Mouse (Mus musculus) forebrain, postnatal 0 days (tissue): Measurements from ENCODE around the gene Smim1. TPM values are rescaled to one million over a fixed set of nuclear protein-coding genes. Genes with fewer than 3 reads are reported as not detected.

Source experiments
- ATAC-seq: fragments of 200-750 bp; cut with Nextera tagmentation; 2 replicates; pipeline ENCODE4 v1.8.0; 2017; ENCODE audit warnings: mild to moderate bottlenecking, moderate library complexity
- DNase-seq: peaks from one replicate; pipeline ENCODE4 v3.0.0-alpha.2; 2015
- H3K27ac ChIP-seq: fragments of 300-500 bp; sonication (generic); 2 replicates; pipeline ENCODE4 v1.5.1; 2014; ENCODE audit warnings: low read depth, mild to moderate bottlenecking, antibody characterized with exemption, low read length, moderate library complexity, mixed read lengths
- H3K27me3 ChIP-seq: fragments of 300-500 bp; sonication (generic); 2 replicates; pipeline ENCODE4 v1.6.1; 2014; ENCODE audit warnings: mild to moderate bottlenecking, low read length, mixed read lengths; ENCODE audit not compliant: insufficient read depth
- H3K36me3 ChIP-seq: fragments of 300-500 bp; sonication (generic); 2 replicates; pipeline ENCODE4 v1.6.1; 2014; ENCODE audit warnings: mild to moderate bottlenecking, moderate library complexity; ENCODE audit not compliant: insufficient read depth
- H3K4me1 ChIP-seq: fragments of 300-500 bp; sonication (generic); 2 replicates; pipeline ENCODE4 v1.6.1; 2014; ENCODE audit warnings: antibody characterized with exemption; ENCODE audit not compliant: insufficient read depth
- H3K4me2 ChIP-seq: fragments of 300-500 bp; sonication (generic); 2 replicates; pipeline ENCODE4 v1.6.1; 2014; ENCODE audit warnings: low read depth, mild to moderate bottlenecking, moderate library complexity
- H3K4me3 ChIP-seq: fragments of 300-500 bp; sonication (generic); 2 replicates; pipeline ENCODE4 v1.5.1; 2014; ENCODE audit warnings: low read depth, low read length, mixed read lengths
- H3K9ac ChIP-seq: fragments of 300-500 bp; sonication (generic); 2 replicates; pipeline ENCODE4 v1.6.1; 2014; ENCODE audit warnings: mild to moderate bottlenecking
- H3K9me3 ChIP-seq: fragments of 300-500 bp; sonication (generic); 2 replicates; pipeline ENCODE4 v1.6.1; 2016; ENCODE audit warnings: low read length
- CTCF ChIP-seq: sonication (generic); IDR thresholded peaks from 2 replicates; pipeline ENCODE4 v1.5.1; 2016; ENCODE audit warnings: antibody characterized with exemption, control low read depth, low read depth
- WGBS: fragments of 180-500 bp; shearing (Covaris S2); extraction: QIAGEN DNeasy Blood & Tissue Kit; methylation state at CpG from one replicate; pipeline ENCODE4 v1.1.7; 2014; 5-methylcytosine and 5-hydroxymethylcytosine counted together
- polyA plus RNA-seq: library from polyadenylated mRNA; unstranded; fragments of >200 nt; fragmentation: Nextera tagmentation; extraction: Ambion mirVana; gene quantifications from 2 replicates; pipeline ENCODE4 v1.2.1, GENCODE M21; 2015
- total RNA-seq: library from RNA; depleted of rRNA; stranded (reverse); fragments of >200 nt; gene quantifications from 2 replicates; pipeline ENCODE4 v1.2.3, GENCODE M21; 2014; rRNA removed

Smim1 gene
- total and polyA plus RNA-seq, 2 experiments from 2014 or later = 7.2 to 10.2 TPM

- ATAC-seq (peak; percentile 59), DNase-seq (no peak)
- Histone ChIP-seq H3K9ac (peak overlapping the region; percentile 89), H3K27me3 (no peaks in the 10 kb centered on the region), H3K9me3 (no peaks in the 10 kb centered on the region), H3K4me2 (peak overlapping the region; percentile 91), H3K4me1 (peaks cover 14% of the 10 kb centered on the region; the same call in 1 of the 2 replicates), H3K36me3 (peaks cover 27% of the 10 kb centered on the region), H3K27ac (peak overlapping the region; percentile 85), H3K4me3 (peak overlapping the region; percentile 96)
- 5% methylated on average over 33 of the region's 33 CpGs for WGBS
- TF ChIP-seq CTCF = peak; percentile 10; the same call in 1 of the 2 replicates
Measured at GRCm38 (mm10) chr4:153975292-153975662, 50.8 kb downstream of the Smim1 start.

GRCm38 (mm10) chr4:153974431-153975291 is 51.4 kb downstream of the Smim1 start, which contains the start of the genes Dffb and Cep104:
Gene Dffb (minus strand): TSS chr4:153975126.
Gene Cep104 (plus strand): TSS chr4:153975194.
- peak within 1 kb of the TSS; percentile 85 for H3K27ac ChIP-seq
- no peak; the same call in 1 of the 2 replicates for TF ChIP-seq CTCF
- H3K9me3 ChIP-seq = no peaks in the 10 kb centered on the region
- peak within 1 kb of the TSS; percentile 96 for H3K4me3 ChIP-seq
- peaks cover 14% of the 10 kb centered on the region; the same call in 1 of the 2 replicates for H3K4me1 ChIP-seq
- H3K9ac ChIP-seq = peak within 1 kb of the TSS; percentile 89
- no peaks in the 10 kb centered on the region for H3K27me3 ChIP-seq
- H3K4me2 ChIP-seq = peak within 1 kb of the TSS; percentile 91
- peaks cover 27% of the 10 kb centered on the region for H3K36me3 ChIP-seq
- ATAC-seq (peak; percentile 98), DNase-seq (peak; percentile 97)
- WGBS = 2% methylated on average over 68 of the region's 68 CpGs

Other genes starting within 250 kb of the Smim1 start
- 38.6 and 46.4 TPM in 2 replicates for gene A430005L14Rik, start 69.0 kb downstream of the Smim1 start, total RNA-seq
- gene A430005L14Rik, start 69.0 kb downstream of the Smim1 start, polyA plus RNA-seq = 47.6 and 50.9 TPM in 2 replicates
- 18.9 and 22.7 TPM in 2 replicates for gene Dffb, start 51.1 kb downstream of the Smim1 start, total RNA-seq
- 8.6 and 9.3 TPM in 2 replicates for gene Dffb, start 51.1 kb downstream of the Smim1 start, polyA plus RNA-seq
- gene Cep104, start 51.0 kb downstream of the Smim1 start, total RNA-seq = 9.2 and 10.5 TPM in 2 replicates
- 7.7 and 9.9 TPM in 2 replicates for gene Cep104, start 51.0 kb downstream of the Smim1 start, polyA plus RNA-seq
- gene Lrrc47, start 14.5 kb downstream of the Smim1 start, total RNA-seq = 21.9 and 27.4 TPM in 2 replicates
- 19.4 and 20.5 TPM in 2 replicates for gene Lrrc47, start 14.5 kb downstream of the Smim1 start, polyA plus RNA-seq
- gene Ccdc27, start 16.4 kb upstream of the Smim1 start, total RNA-seq = not detected in 2 replicates
- not detected in 2 replicates for gene Ccdc27, start 16.4 kb upstream of the Smim1 start, polyA plus RNA-seq
- 2.2 and 3.9 TPM in 2 replicates for gene Trp73, start 114.0 kb upstream of the Smim1 start, total RNA-seq
- gene Trp73, start 114.0 kb upstream of the Smim1 start, polyA plus RNA-seq = 3.5 and 4.1 TPM in 2 replicates
- 44.1 and 44.4 TPM in 2 replicates for gene Wrap73, start 116.1 kb upstream of the Smim1 start, total RNA-seq
- gene Wrap73, start 116.1 kb upstream of the Smim1 start, polyA plus RNA-seq = 37.6 and 42.7 TPM in 2 replicates
- 185 and 202 TPM in 2 replicates for gene Tprgl, start 134.4 kb upstream of the Smim1 start, total RNA-seq
- gene Tprgl, start 134.4 kb upstream of the Smim1 start, polyA plus RNA-seq = 223 and 224 TPM in 2 replicates
- 22.2 and 36.5 TPM in 2 replicates for gene Megf6, start 144.5 kb upstream of the Smim1 start, total RNA-seq
- 5.6 and 7.7 TPM in 2 replicates for gene Megf6, start 144.5 kb upstream of the Smim1 start, polyA plus RNA-seq